Mouse (Mus musculus) liver, embryonic 14.5 days (tissue): ENCODE data around the gene Pde10a. TPM values are rescaled to one million over a fixed set of nuclear protein-coding genes. Genes with fewer than 3 reads are reported as not detected.
"Not testable (repeated sequence)": the region's sequence is repeated elsewhere in the genome, so short reads cannot be mapped to it uniquely, and the experiment has no call there.

Experiments
- ATAC-seq: fragments of 200-750 bp; cut with Nextera tagmentation; 2 replicates; pipeline ENCODE4 v1.8.0; 2017; ENCODE audit warnings: moderate number of reproducible peaks, mild to moderate bottlenecking, moderate library complexity; ENCODE audit not compliant: insufficient read depth
- DNase-seq, 3 experiments: peaks; one replicate each; pipeline ENCODE4 v3.0.0-alpha.2; 2012 to 2013; ENCODE audit warnings: low read depth in 3 of 3, low spot score in 3 of 3
- H3K27ac ChIP-seq: fragments of 300-500 bp; sonication (generic); 2 replicates; pipeline ENCODE4 v1.5.1; 2014; ENCODE audit warnings: moderate library complexity, mild to moderate bottlenecking, control low read depth, inconsistent platforms
- H3K27me3 ChIP-seq: fragments of 300-500 bp; sonication (generic); 2 replicates; pipeline ENCODE4 v1.6.1; 2014; ENCODE audit warnings: mild to moderate bottlenecking, low read length, moderate library complexity; ENCODE audit not compliant: control insufficient read depth, insufficient read depth
- H3K36me3 ChIP-seq: fragments of 300-500 bp; sonication (generic); replicated peaks from 2 replicates; pipeline ENCODE4 v1.6.1; 2014; ENCODE audit warnings: low read depth; ENCODE audit not compliant: control insufficient read depth, insufficient read depth
- H3K4me1 ChIP-seq, 2 experiments: fragments of 200-500 bp in 1 of 2; fragments of 300-500 bp in 1 of 2; sonication (generic) in 1 of 2; replicated peaks; 2 replicates each; pipeline ENCODE4 v1.6.1; 2012 to 2014; ENCODE audit warnings: antibody characterized with exemption in 1 of 2, inconsistent platforms in 1 of 2, low read length in 1 of 2; ENCODE audit not compliant: control insufficient read depth in 2 of 2, insufficient read depth in 2 of 2
- H3K4me2 ChIP-seq: fragments of 300-500 bp; sonication (generic); 2 replicates; pipeline ENCODE4 v1.6.1; 2014; ENCODE audit warnings: low read depth, mild to moderate bottlenecking, control low read depth, moderate library complexity
- H3K4me3 ChIP-seq, 2 experiments: fragments of 200-500 bp in 1 of 2; fragments of 300-500 bp in 1 of 2; sonication (generic) in 1 of 2; 2 replicates each; pipeline ENCODE4 v1.5.1; 2012 to 2014; ENCODE audit warnings: low read depth in 2 of 2, low read length in 2 of 2, mild to moderate bottlenecking in 2 of 2, control low read depth in 1 of 2, inconsistent platforms in 1 of 2, moderate library complexity in 1 of 2; ENCODE audit not compliant: insufficient read depth in 1 of 2
- H3K9ac ChIP-seq: fragments of 300-500 bp; sonication (generic); replicated peaks from 2 replicates; pipeline ENCODE4 v1.6.1; 2014; ENCODE audit warnings: mild to moderate bottlenecking, control low read depth, moderate library complexity
- H3K9me3 ChIP-seq: fragments of 300-500 bp; sonication (generic); 2 replicates; pipeline ENCODE4 v1.6.1; 2016; ENCODE audit warnings: low read length, mixed read lengths; ENCODE audit not compliant: control insufficient read depth
- CTCF ChIP-seq: IDR thresholded peaks from 2 replicates; pipeline ENCODE4 v1.5.1; 2016; ENCODE audit warnings: antibody characterized with exemption, low read depth, control low read depth
- EP300 ChIP-seq: IDR thresholded peaks from 2 replicates; pipeline ENCODE4 v1.6.1; 2016; ENCODE audit warnings: antibody characterized with exemption, low read depth
- WGBS: fragments of 180-500 bp; shearing (Covaris S2); extraction: QIAGEN DNeasy Blood & Tissue Kit; methylation state at CpG from one replicate; pipeline ENCODE4 v1.1.7; 2014; ENCODE audit not compliant: insufficient replicate concordance; 5-methylcytosine and 5-hydroxymethylcytosine counted together
- polyA plus RNA-seq, 2 experiments: library from polyadenylated mRNA; depleted of rRNA in 1 of 2; stranded (reverse) in 1 of 2; unstranded in 1 of 2; fragments of >200 nt; fragmentation: Nextera tagmentation in 1 of 2; extraction: Ambion mirVana in 1 of 2; gene quantifications; 2 replicates each; pipeline versions ENCODE4 v1.2.1 to v1.2.3; 2012 to 2014

The Pde10a gene
- polyA plus RNA-seq, 2 experiments, result 0.52 to 0.60 TPM

- H3K36me3 ChIP-seq, result no peaks in the 10 kb centered on the region
- H3K9ac ChIP-seq, result no peak overlapping the region
- no peak overlapping the region for H3K4me3 ChIP-seq
- H3K9me3 ChIP-seq, result no peaks in the 10 kb centered on the region
- DNase-seq (no peak), ATAC-seq (no peak)
- no peaks in the 10 kb centered on the region for H3K4me1 ChIP-seq
- no peak overlapping the region for H3K4me2 ChIP-seq
- no peak for TF ChIP-seq CTCF
- no peak for TF ChIP-seq EP300
- WGBS, result 62% methylated on average over 5 of the region's 5 CpGs
- H3K27ac ChIP-seq, result no peak overlapping the region
- H3K27me3 ChIP-seq, result no peaks in the 10 kb centered on the region
Observed at GRCm38 (mm10) chr17:8702503-8702902, 177.3 kb downstream of the Pde10a start.

GRCm38 (mm10) chr17:8708006-8708405, 182.8 kb downstream of the Pde10a start:
- no peak overlapping the region for H3K4me3 ChIP-seq
- H3K9ac ChIP-seq, result no peak overlapping the region
- H3K9me3 ChIP-seq, result no peaks in the 10 kb centered on the region
- no peak overlapping the region for H3K4me2 ChIP-seq
- ATAC-seq (no peak), DNase-seq (no peak)
- no peaks in the 10 kb centered on the region for H3K4me1 ChIP-seq
- H3K27me3 ChIP-seq, result no peaks in the 10 kb centered on the region
- H3K27ac ChIP-seq, result no peak overlapping the region
- no peak for TF ChIP-seq CTCF
- TF ChIP-seq EP300, result no peak
- no peaks in the 10 kb centered on the region for H3K36me3 ChIP-seq

- WGBS, result 51% methylated on average over 2 of the region's 2 CpGs
- not testable (repeated sequence) for H3K9me3 ChIP-seq, H3K4me1 ChIP-seq, H3K4me3 ChIP-seq, H3K27me3 ChIP-seq, DNase-seq, H3K9ac ChIP-seq, H3K27ac ChIP-seq, ATAC-seq, H3K4me2 ChIP-seq, H3K36me3 ChIP-seq
- TF ChIP-seq CTCF, result peak; percentile 15; the same call in 1 of the 2 replicates
Observed at GRCm38 (mm10) chr17:8712734-8713133, 187.6 kb downstream of the Pde10a start.

GRCm38 (mm10) chr17:8720961-8721360, 195.8 kb downstream of the Pde10a start:
- no peak for DNase-seq
- H3K9me3 ChIP-seq, result no peaks in the 10 kb centered on the region
- no peak overlapping the region for H3K27ac ChIP-seq
- no peak overlapping the region for H3K4me2 ChIP-seq
- no peaks in the 10 kb centered on the region for H3K4me1 ChIP-seq
- ATAC-seq, result no peak
- H3K4me3 ChIP-seq, result no peak overlapping the region
- no peaks in the 10 kb centered on the region for H3K27me3 ChIP-seq
- TF ChIP-seq EP300 (no peak), CTCF (no peak)
- no peaks in the 10 kb centered on the region for H3K36me3 ChIP-seq
- 63% methylated on average over 10 of the region's 10 CpGs for WGBS
- no peak overlapping the region for H3K9ac ChIP-seq

- 67% methylated on average over 8 of the region's 8 CpGs for WGBS
- Histone ChIP-seq H3K36me3 (no peaks in the 10 kb centered on the region), H3K9ac (no peak overlapping the region), H3K9me3 (no peaks in the 10 kb centered on the region), H3K27me3 (no peaks in the 10 kb centered on the region), H3K27ac (no peak overlapping the region), H3K4me3 (no peak overlapping the region), H3K4me1 (no peaks in the 10 kb centered on the region), H3K4me2 (no peak overlapping the region)
- ATAC-seq (no peak), DNase-seq (no peak)
- TF ChIP-seq CTCF (no peak), EP300 (no peak)
Observed at GRCm38 (mm10) chr17:8724464-8724974, 199.3 kb downstream of the Pde10a start.
